Mouse (Mus musculus): ENCODE measurements around the gene Gipc2. TPM values are rescaled to one million over a fixed set of nuclear protein-coding genes. Genes with fewer than 3 reads are reported as not detected.
"Not testable (repeated sequence)": the region's sequence is repeated elsewhere in the genome, so short reads cannot be mapped to it uniquely, and the experiment has no call there.

Gipc2 gene
- total RNA-seq, 2 experiments from 2014 or later: 0.20 to 0.69 TPM

- intact Hi-C loops (cut with DNase I): no loop called here
- no peak for DNase-seq
Observed at GRCm38 (mm10) chr3:152158344-152159291, 7.4 kb downstream of the Gipc2 start.

- intact Hi-C loops (cut with DNase I): no loop called here
Observed at GRCm38 (mm10) chr3:152156816-152157496, 9.1 kb downstream of the Gipc2 start.

GRCm38 (mm10) chr3:152155296-152155948 lies 10.6 kb downstream of the Gipc2 start:
- intact Hi-C loops (cut with DNase I): no loop called here
- no peak for DNase-seq

More at GRCm38 (mm10) chr3:152156816-152157496, 9.1 kb downstream of the Gipc2 start:
- DNase-seq: no peak

- intact Hi-C loops (cut with DNase I): loop anchor here (5.0 kb wide), 1 partner anchor 33 kb away; no protein-coding TSS in a partner anchor
- DNase-seq: no peak
Observed at GRCm38 (mm10) chr3:152154095-152154494, 11.9 kb downstream of the Gipc2 start.

- DNase-seq: no peak
- intact Hi-C loops (cut with DNase I): loop anchor here (5.0 kb wide), 1 partner anchor 34 kb away; no protein-coding TSS in a partner anchor
Observed at GRCm38 (mm10) chr3:152153152-152153551, 12.9 kb downstream of the Gipc2 start.

- DNase-seq: no peak
- intact Hi-C loops (cut with DNase I): loop anchor here (5.0 kb wide), 1 partner anchor 35 kb away; no protein-coding TSS in a partner anchor
Observed at GRCm38 (mm10) chr3:152152483-152152804, 13.6 kb downstream of the Gipc2 start.

GRCm38 (mm10) chr3:152151725-152152482 lies 14.1 kb downstream of the Gipc2 start:
- no peak for DNase-seq
- intact Hi-C loops (cut with DNase I): loop anchor here (5.0 kb wide), 1 partner anchor 35 kb away; no protein-coding TSS in a partner anchor

GRCm38 (mm10) chr3:152149863-152150262 lies 16.2 kb downstream of the Gipc2 start:
- DNase-seq: no peak

GRCm38 (mm10) chr3:152149449-152149848 lies 16.6 kb downstream of the Gipc2 start:
- DNase-seq: no peak
- intact Hi-C loops (cut with DNase I): loop anchor here (5.0 kb wide), 1 partner anchor 37 kb away; no protein-coding TSS in a partner anchor

More at GRCm38 (mm10) chr3:152149863-152150262, 16.2 kb downstream of the Gipc2 start:
- intact Hi-C loops (cut with DNase I): loop anchor here (5.0 kb wide), 2 partner anchors 37 to 38 kb away; no protein-coding TSS in a partner anchor

GRCm38 (mm10) chr3:152147085-152147831 lies 18.8 kb downstream of the Gipc2 start:
- no peak for DNase-seq
- intact Hi-C loops (cut with DNase I): loop anchor here (5.0 kb wide), 1 partner anchor 35 kb away; no protein-coding TSS in a partner anchor

GRCm38 (mm10) chr3:152145186-152145585 lies 20.8 kb downstream of the Gipc2 start:
- peak in 1 of 2 experiments; percentile 52 for DNase-seq
- intact Hi-C loops (cut with DNase I): loop anchor here (5.0 kb wide), 1 partner anchor 33 kb away; no protein-coding TSS in a partner anchor

GRCm38 (mm10) chr3:152142989-152143695 lies 22.9 kb downstream of the Gipc2 start:
- DNase-seq: no peak
- intact Hi-C loops (cut with DNase I): no loop called here

GRCm38 (mm10) chr3:152142146-152142545 lies 23.9 kb downstream of the Gipc2 start:
- intact Hi-C loops (cut with DNase I): no loop called here
- no peak for DNase-seq

GRCm38 (mm10) chr3:152139308-152139707 lies 26.7 kb downstream of the Gipc2 start:
- intact Hi-C loops (cut with DNase I); DNase-seq: not testable (repeated sequence)

GRCm38 (mm10) chr3:152136106-152136505 lies 29.9 kb downstream of the Gipc2 start:
- DNase-seq; intact Hi-C loops (cut with DNase I): not testable (repeated sequence)

- DNase-seq: no peak
- intact Hi-C loops (cut with DNase I): no loop called here
Observed at GRCm38 (mm10) chr3:152133621-152134020, 32.4 kb downstream of the Gipc2 start.

GRCm38 (mm10) chr3:152130963-152131362 lies 35.1 kb downstream of the Gipc2 start:
- no peak for DNase-seq
- intact Hi-C loops (cut with DNase I): no loop called here

- intact Hi-C loops (cut with DNase I): not testable (repeated sequence)
Observed at GRCm38 (mm10) chr3:152129426-152129825, 36.6 kb downstream of the Gipc2 start.

More at GRCm38 (mm10) chr3:152129426-152129825, 36.6 kb downstream of the Gipc2 start:
- not testable (repeated sequence) for DNase-seq

Data from gastrocnemius, postnatal 36 days (tissue).